Mouse (Mus musculus) hindbrain, embryonic 13.5 days (tissue): Measurements from ENCODE around the gene Bicdl2. TPM values are rescaled to one million over a fixed set of nuclear protein-coding genes. Genes with fewer than 3 reads are reported as not detected.

Source experiments
- ATAC-seq: fragments of 200-750 bp; cut with Nextera tagmentation; 2 replicates; pipeline ENCODE4 v1.8.0; 2017; ENCODE audit warnings: moderate TSS enrichment; ENCODE audit not compliant: low FRiP score
- H3K27ac ChIP-seq: fragments of 300-500 bp; sonication (generic); 2 replicates; pipeline ENCODE4 v1.5.1; 2015; ENCODE audit warnings: inconsistent platforms, mild to moderate bottlenecking, moderate library complexity
- H3K27me3 ChIP-seq: fragments of 300-500 bp; sonication (generic); 2 replicates; pipeline ENCODE4 v1.6.1; 2015; ENCODE audit warnings: mild to moderate bottlenecking, inconsistent platforms
- H3K36me3 ChIP-seq: fragments of 300-500 bp; sonication (generic); 2 replicates; pipeline ENCODE4 v1.6.1; 2015; ENCODE audit warnings: mild to moderate bottlenecking, inconsistent platforms
- H3K4me1 ChIP-seq: fragments of 300-500 bp; sonication (generic); replicated peaks from 2 replicates; pipeline ENCODE4 v1.6.1; 2015; ENCODE audit warnings: inconsistent platforms
- H3K4me2 ChIP-seq: fragments of 300-500 bp; sonication (generic); 2 replicates; pipeline ENCODE4 v1.6.1; 2015; ENCODE audit warnings: inconsistent platforms, mild to moderate bottlenecking, moderate library complexity
- H3K4me3 ChIP-seq: fragments of 300-500 bp; sonication (generic); 2 replicates; pipeline ENCODE4 v1.5.1; 2015; ENCODE audit warnings: mild to moderate bottlenecking, inconsistent platforms
- H3K9ac ChIP-seq: fragments of 300-500 bp; sonication (generic); 2 replicates; pipeline ENCODE4 v1.6.1; 2015; ENCODE audit warnings: mild to moderate bottlenecking, inconsistent platforms
- H3K9me3 ChIP-seq: fragments of 300-500 bp; sonication (generic); 2 replicates; pipeline ENCODE4 v1.6.1; 2016; ENCODE audit warnings: inconsistent platforms
- WGBS: fragments of 180-500 bp; shearing (Covaris S2); methylation state at CpG from one replicate; pipeline ENCODE4 v1.1.7; 2015; 5-methylcytosine and 5-hydroxymethylcytosine counted together
- polyA plus RNA-seq: library from polyadenylated mRNA; unstranded; fragments of >200 nt; fragmentation: Nextera tagmentation; extraction: Ambion mirVana; gene quantifications from 2 replicates; pipeline ENCODE4 v1.2.1, GENCODE M21; 2015

Bicdl2 gene
- 0.10 TPM in 1 of 2 replicates, not detected in the other for polyA plus RNA-seq

DNA sequence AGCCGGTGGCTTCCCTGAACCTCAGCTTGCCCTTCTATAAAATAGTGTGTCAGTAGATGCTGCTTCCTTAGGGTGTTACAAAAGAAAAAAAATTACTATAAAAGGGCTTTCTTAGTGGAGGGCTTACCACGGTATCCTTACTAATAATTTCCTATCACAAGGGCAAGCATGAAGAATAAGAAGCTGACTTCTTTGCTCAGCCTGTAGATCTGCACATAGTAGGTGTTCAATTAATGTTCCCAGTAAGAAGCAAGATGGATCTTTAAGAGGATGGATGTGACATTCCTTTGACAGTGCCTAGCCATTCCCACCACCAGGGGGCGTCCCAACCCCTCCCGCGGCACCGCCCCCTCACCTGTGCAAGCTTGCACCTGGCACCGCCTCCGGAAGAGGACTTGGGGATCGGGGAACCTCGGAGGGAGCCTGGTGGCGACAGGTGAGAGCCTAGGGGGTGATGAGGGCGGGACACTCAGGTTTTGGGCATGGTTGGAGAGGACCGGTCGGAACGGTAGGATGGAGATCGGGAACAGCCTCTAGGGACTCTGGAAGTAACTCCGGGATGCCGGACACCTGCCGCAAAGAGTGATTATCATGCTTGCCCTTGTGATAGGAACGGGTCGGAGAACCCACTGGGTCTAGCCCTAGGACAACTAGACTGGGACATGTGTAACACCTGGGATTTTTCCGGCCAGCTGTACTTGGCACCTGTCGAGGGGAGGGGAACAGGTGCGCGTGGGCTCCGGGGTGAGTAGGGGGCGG is at the start of gene Bicdl2:
TSS of gene Bicdl2 (plus strand) at position 390 of the 759 bp plus-strand sequence.
- no peak for ATAC-seq
- Histone ChIP-seq H3K9ac (no peak within 1 kb of the TSS), H3K27ac (no peak within 1 kb of the TSS), H3K4me2 (no peak within 1 kb of the TSS), H3K27me3 (peaks cover 61% of the 10 kb centered on the region), H3K9me3 (no peaks in the 10 kb centered on the region), H3K4me3 (0 out of 2 replicates have a peak within 1 kb of the TSS, but pooled peaks have one; percentile 5), H3K36me3 (no peaks in the 10 kb centered on the region), H3K4me1 (peaks cover 8% of the 10 kb centered on the region; the same call in 1 of the 2 replicates)
- WGBS, result 6% methylated on average over 27 of the region's 27 CpGs

DNA sequence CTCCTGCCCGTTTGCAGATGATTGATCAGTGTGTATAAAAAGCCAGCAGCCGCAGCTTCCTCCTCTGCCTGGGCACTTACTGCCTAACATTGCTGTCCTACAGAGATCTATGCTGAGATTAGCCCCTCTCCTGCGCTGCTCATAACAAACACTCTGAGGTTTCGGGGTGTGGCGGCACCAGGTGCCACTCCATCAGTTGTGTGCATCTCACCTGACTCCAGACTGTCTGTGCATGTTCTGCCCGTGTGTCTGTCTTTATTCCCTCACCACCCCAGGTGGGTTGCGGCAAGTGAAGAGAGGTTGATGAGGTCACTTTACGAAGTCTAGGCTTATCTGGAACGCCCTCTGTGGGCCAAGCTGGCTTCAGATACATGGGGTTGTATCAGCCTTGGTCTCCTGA is 43.2 kb upstream of the Bicdl2 start:
- no peak overlapping the region for H3K9ac ChIP-seq
- no peaks in the 10 kb centered on the region for H3K36me3 ChIP-seq
- no peaks in the 10 kb centered on the region for H3K9me3 ChIP-seq
- no peak overlapping the region for H3K4me3 ChIP-seq
- no peaks in the 10 kb centered on the region for H3K27me3 ChIP-seq
- no peak for ATAC-seq
- no peak overlapping the region for H3K27ac ChIP-seq
- H3K4me1 ChIP-seq, result no peaks in the 10 kb centered on the region
- H3K4me2 ChIP-seq, result no peak overlapping the region
- WGBS, result 71% methylated on average over 9 of the region's 9 CpGs

DNA sequence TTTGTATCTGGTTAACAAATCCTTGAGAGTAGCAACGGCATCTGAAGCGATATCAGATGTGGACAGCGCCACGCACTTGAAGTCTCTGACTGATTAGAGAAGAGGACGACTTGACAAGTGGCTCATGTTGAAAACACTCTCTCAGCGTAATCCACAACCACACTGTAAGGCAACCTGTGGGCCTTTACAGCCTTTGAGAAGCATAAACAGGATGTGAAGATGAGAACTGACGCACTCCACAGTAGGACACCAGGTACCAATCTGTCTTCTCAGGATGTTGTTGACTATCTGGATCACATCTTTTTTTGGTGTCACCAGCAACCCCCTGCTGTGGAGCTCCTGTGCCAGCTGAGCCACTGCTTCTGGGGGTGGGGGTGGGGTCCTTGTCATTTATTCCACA is 40.0 kb upstream of the Bicdl2 start:
- H3K9me3 ChIP-seq, result no peaks in the 10 kb centered on the region
- no peaks in the 10 kb centered on the region for H3K36me3 ChIP-seq
- no peak for ATAC-seq
- no peaks in the 10 kb centered on the region for H3K27me3 ChIP-seq
- WGBS, result 84% methylated on average over 7 of the region's 7 CpGs
- H3K4me1 ChIP-seq, result no peaks in the 10 kb centered on the region
- no peak overlapping the region for H3K4me3 ChIP-seq
- H3K27ac ChIP-seq, result no peak overlapping the region
- no peak overlapping the region for H3K9ac ChIP-seq
- no peak overlapping the region for H3K4me2 ChIP-seq

DNA sequence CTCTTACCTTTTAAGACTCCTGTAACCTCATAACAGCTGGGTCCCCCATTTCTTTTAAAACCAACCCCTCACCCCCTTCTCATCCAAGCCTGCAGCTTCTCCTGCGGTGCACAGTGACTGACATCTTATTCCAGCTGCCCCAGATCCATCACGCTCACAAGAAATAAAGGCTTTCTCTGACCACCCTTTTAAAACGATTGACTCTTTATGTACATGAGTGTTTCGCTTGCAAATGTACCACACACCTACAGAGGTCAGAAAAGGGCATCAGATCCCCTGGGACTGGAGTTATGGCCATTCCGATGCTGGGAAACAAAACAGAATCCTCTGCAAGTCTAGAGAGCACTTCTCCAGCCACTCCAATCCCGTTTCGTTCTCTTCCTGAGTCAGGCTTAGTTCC is 32.5 kb upstream of the Bicdl2 start:
- no peaks in the 10 kb centered on the region for H3K27me3 ChIP-seq
- no peaks in the 10 kb centered on the region for H3K9me3 ChIP-seq
- H3K9ac ChIP-seq, result no peak overlapping the region
- H3K36me3 ChIP-seq, result no peaks in the 10 kb centered on the region
- no peak overlapping the region for H3K4me2 ChIP-seq
- WGBS, result 34% methylated on average over 7 of the region's 7 CpGs
- H3K4me1 ChIP-seq, result no peaks in the 10 kb centered on the region
- H3K4me3 ChIP-seq, result no peak overlapping the region
- no peak for ATAC-seq
- no peak overlapping the region for H3K27ac ChIP-seq

DNA sequence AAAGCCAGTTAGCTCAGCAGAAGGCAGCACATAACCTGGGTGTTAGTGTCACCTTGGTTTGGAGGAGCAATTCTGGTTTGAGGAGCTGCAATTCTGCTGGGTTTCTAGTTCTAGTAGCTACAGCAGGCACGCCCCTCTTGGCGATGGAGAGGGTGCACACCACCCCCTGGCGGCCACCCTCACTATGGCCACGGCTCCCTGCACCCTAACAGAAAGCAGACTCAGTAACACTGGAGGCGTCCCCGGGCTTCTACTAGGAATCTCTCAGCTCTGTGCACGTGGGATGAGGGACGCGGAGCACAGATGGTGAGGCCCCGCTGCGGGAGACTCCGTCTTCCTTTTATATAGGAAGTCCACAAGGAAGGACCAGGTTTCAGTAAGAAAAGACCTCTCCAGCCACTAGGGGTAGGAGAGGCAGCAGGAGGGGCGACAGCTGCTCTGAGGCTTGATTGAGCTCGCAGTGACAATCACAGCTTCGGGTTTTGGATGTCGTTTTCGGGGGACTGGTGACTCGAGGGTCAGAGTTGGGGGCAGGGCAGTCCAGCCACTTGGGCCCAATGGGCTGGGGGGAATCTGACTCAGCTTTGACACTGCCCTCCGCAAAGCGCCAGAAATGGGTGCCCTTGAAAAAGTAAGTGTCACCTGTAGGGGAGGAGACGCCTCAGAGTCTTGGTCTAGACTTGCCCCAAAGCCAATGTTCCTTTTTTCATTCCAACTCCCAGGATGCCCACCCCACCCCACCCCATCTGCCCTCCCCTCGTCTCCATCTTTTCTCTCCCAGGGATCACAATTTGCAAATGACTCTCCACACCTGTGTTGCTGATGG is 29.9 kb upstream of the Bicdl2 start:
- Histone ChIP-seq H3K9ac (peak overlapping the region; percentile 46; the same call in 1 of the 2 replicates), H3K4me3 (peak overlapping the region; percentile 15; the same call in 1 of the 2 replicates), H3K4me1 (no peaks in the 10 kb centered on the region), H3K9me3 (no peaks in the 10 kb centered on the region), H3K4me2 (peak overlapping the region; percentile 46), H3K36me3 (no peaks in the 10 kb centered on the region), H3K27ac (no peak overlapping the region), H3K27me3 (peaks cover 5% of the 10 kb centered on the region; the same call in 1 of the 2 replicates)
- peak; percentile 85 for ATAC-seq
- 16% methylated on average over 22 of the region's 22 CpGs for WGBS

DNA sequence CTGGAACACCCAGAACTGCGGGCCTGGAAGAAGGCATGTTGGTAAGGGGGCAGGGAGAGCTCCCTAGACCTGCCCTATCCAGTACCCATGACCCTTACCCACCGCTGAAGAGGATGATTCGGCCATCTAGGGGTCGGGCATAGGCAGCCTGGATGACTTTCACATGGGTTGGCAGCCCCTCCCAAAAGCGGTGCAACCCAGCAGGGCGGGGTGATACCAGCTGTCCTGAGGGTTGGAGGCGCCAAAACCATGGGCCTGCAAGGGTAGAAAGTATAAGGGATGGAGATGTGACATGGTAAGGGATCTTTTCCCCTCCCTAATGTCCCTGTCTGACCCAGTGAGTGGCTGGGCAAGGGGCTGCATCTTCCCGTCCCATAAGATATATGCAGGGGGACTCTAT is 29.1 kb upstream of the Bicdl2 start:
- Histone ChIP-seq H3K9me3 (no peaks in the 10 kb centered on the region), H3K9ac (no peak overlapping the region), H3K27me3 (peaks cover 5% of the 10 kb centered on the region; the same call in 1 of the 2 replicates), H3K4me2 (no peak overlapping the region), H3K36me3 (no peaks in the 10 kb centered on the region), H3K4me3 (no peak overlapping the region), H3K27ac (no peak overlapping the region), H3K4me1 (no peaks in the 10 kb centered on the region)
- 92% methylated on average over 8 of the region's 8 CpGs for WGBS
- ATAC-seq, result 0 out of 2 replicates have a peak, but pooled peaks have one; percentile 22

DNA sequence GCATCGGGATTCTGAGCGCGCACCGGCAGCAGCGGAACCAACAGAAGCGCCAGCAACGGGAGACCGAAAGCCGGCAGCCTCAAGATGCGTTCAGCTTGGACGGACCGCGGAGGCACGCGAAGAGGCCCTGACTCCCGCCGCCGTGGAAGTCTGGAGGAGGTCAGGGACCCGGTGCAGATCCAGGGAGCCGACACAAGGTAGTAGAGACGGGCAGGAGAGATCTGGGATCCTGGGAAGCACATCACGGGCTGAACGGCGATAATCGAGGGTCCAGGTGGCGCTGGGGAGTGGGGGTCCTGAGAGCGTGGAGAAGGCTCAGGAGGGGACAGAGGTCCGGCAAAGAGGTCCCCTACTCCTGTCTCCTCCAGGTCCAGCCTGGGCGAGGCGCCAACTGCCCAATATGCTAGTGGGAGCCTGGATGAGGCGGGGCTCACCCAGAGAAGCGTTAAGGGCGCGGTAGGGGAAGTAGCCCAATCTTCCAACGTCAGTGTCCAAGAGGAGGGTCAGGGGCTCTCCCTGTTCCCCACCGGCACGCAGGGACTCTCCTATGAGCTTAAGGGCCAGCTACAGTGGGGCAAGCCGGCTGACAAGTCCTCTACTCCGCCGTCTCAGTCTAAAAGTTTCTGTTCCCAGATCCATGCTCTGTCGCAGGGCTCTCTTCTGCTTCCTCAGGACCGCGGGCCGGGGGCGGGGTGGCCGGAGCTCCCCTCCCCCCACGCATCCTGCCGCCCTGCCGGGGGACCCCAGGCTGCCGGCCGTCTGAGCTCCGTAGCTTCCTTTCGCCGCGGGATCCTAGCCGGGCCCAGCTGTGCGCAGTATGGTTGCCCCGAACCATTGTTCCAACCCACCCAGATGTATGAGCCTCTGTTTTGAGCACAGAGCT is 15.5 kb upstream of the Bicdl2 start, which contains the start of gene Mmp25:
TSS of gene Mmp25 (minus strand) at position 665 of the 883 bp plus-strand sequence.
- peak within 1 kb of the TSS; percentile 64 for H3K9ac ChIP-seq
- H3K27ac ChIP-seq, result no peak within 1 kb of the TSS
- H3K4me3 ChIP-seq, result peak within 1 kb of the TSS; percentile 42
- WGBS, result under 1% methylated on average over 52 of the region's 58 CpGs
- H3K36me3 ChIP-seq, result no peaks in the 10 kb centered on the region
- peaks cover 11% of the 10 kb centered on the region for H3K4me1 ChIP-seq
- peak within 1 kb of the TSS; percentile 67 for H3K4me2 ChIP-seq
- no peaks in the 10 kb centered on the region for H3K9me3 ChIP-seq
- 0 out of 2 replicates have a peak, but pooled peaks have one; percentile 46 for ATAC-seq
- H3K27me3 ChIP-seq, result peaks cover 56% of the 10 kb centered on the region

DNA sequence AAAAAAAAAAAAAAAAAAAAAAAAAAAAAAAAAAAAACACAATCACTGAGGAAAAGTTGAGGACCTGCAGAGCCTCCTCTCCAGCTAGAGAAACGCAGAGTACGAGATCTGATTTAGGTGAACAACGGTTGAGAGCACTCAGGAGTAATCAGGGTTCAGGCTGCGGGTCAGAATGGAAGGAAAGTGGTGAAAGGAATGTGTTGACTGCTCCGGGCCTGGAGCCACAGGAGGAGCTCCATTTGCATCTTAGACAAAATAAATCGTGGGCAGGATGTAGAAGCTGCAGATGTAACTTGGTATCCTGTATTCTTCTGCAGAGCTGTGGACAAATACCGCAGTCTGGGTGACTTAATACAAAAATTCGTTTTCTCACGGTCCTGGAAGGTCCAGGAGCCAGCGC is 14.4 kb upstream of the Bicdl2 start:
- no peaks in the 10 kb centered on the region for H3K36me3 ChIP-seq
- WGBS, result 31% methylated on average over 10 of the region's 10 CpGs
- H3K27me3 ChIP-seq, result peaks cover 56% of the 10 kb centered on the region
- no peak overlapping the region for H3K9ac ChIP-seq
- H3K9me3 ChIP-seq, result no peaks in the 10 kb centered on the region
- no peak for ATAC-seq
- H3K4me2 ChIP-seq, result no peak overlapping the region
- no peak overlapping the region for H3K4me3 ChIP-seq
- no peak overlapping the region for H3K27ac ChIP-seq
- peaks cover 11% of the 10 kb centered on the region for H3K4me1 ChIP-seq

DNA sequence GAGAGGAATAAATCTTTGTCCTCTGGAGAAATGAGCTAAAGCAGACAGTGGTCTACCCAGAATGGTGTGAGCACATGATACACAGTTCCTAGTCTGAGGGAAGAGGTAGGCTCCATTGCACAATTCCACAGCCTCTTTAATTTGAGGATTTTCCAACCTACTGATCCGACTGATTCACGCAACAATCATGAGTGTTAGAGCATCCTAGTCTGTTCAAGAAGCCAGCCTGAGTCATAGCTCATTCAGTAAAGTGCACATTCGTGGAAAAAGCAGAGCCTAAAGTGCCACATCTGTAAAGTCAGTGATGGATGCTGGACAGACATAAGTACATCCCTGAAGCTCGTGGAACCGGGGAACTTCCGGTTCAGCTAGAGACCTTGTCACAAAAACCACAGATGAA is 8.9 kb upstream of the Bicdl2 start:
- Histone ChIP-seq H3K9me3 (no peaks in the 10 kb centered on the region), H3K4me2 (no peak overlapping the region), H3K4me1 (no peaks in the 10 kb centered on the region), H3K4me3 (no peak overlapping the region), H3K27me3 (peaks cover 18% of the 10 kb centered on the region), H3K27ac (no peak overlapping the region), H3K36me3 (no peaks in the 10 kb centered on the region), H3K9ac (no peak overlapping the region)
- no peak for ATAC-seq
- WGBS, result 89% methylated on average over 6 of the region's 6 CpGs

DNA sequence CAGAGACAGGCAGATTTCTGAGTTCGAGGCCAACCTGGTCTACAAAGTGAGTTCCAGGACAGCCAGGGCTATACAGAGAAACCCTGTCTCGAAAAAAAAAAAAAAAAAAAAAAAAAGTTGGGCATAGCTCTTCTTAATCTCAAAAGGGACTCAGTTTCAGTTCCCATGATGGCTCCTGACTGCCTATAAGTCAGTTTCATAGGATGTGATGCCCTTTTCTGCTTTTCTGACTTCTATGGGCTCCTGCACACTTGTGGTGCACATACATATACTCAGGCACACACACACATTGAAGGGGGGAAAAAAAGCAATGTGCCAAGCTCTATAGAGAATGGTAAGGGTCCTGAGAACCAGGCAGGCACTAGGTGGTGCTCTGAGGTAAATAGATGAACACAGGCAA is 7.0 kb upstream of the Bicdl2 start:
- ATAC-seq, result no peak
- WGBS, result 85% methylated on average over 2 of the region's 2 CpGs
- no peak overlapping the region for H3K4me2 ChIP-seq
- H3K27ac ChIP-seq, result no peak overlapping the region
- H3K36me3 ChIP-seq, result no peaks in the 10 kb centered on the region
- peaks cover 15% of the 10 kb centered on the region; the same call in 1 of the 2 replicates for H3K27me3 ChIP-seq
- H3K9ac ChIP-seq, result no peak overlapping the region
- H3K4me1 ChIP-seq, result no peaks in the 10 kb centered on the region
- no peaks in the 10 kb centered on the region for H3K9me3 ChIP-seq
- no peak overlapping the region for H3K4me3 ChIP-seq

DNA sequence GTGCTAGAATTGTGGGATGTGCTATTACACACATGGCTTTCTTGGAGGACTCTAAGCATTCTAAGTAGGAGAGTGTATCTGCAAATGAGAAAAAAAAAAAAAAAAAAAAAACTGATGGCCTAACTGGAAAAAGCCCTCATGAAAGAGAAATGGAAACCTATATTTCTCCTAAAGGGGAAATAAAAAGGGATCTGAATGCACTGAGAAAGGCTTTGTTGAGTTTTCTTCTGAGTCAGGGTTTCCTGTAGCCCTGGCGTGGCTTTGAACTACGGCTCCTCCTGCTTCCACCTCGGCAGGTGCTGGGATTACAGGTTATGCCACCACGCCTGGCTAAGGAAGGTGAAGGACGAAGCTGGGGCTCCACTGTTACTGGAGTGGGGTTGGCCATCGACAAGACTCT is 6.3 kb upstream of the Bicdl2 start:
- no peak overlapping the region for H3K9ac ChIP-seq
- H3K4me1 ChIP-seq, result no peaks in the 10 kb centered on the region
- H3K4me3 ChIP-seq, result no peak overlapping the region
- H3K27ac ChIP-seq, result no peak overlapping the region
- H3K4me2 ChIP-seq, result no peak overlapping the region
- H3K27me3 ChIP-seq, result peaks cover 18% of the 10 kb centered on the region
- ATAC-seq, result no peak
- H3K9me3 ChIP-seq, result no peaks in the 10 kb centered on the region
- WGBS, result 69% methylated on average over 6 of the region's 6 CpGs
- no peaks in the 10 kb centered on the region for H3K36me3 ChIP-seq
